Mouse (Mus musculus) neural tube, embryonic 14.5 days (tissue): ENCODE results near the gene Ptpn6. TPM values are rescaled to one million over a fixed set of nuclear protein-coding genes. Genes with fewer than 3 reads are reported as not detected.
A peak's percentile ranks its signal among the peaks of the same experiment; 100 is the strongest.

ENCODE experiments used
- ATAC-seq: fragments of 200-750 bp; cut with Nextera tagmentation; 2 replicates; pipeline ENCODE4 v1.8.0; 2017; ENCODE audit warnings: low read depth, mild to moderate bottlenecking, moderate TSS enrichment, moderate library complexity
- H3K27ac ChIP-seq: fragments of 300-500 bp; sonication (generic); 2 replicates; pipeline ENCODE4 v1.5.1; 2014; ENCODE audit warnings: low read depth, mild to moderate bottlenecking, control low read depth, low read length, moderate library complexity, mixed read lengths
- H3K27me3 ChIP-seq: fragments of 300-500 bp; sonication (generic); 2 replicates; pipeline ENCODE4 v1.6.1; 2014; ENCODE audit warnings: low read length; ENCODE audit not compliant: control insufficient read depth, insufficient read depth
- H3K36me3 ChIP-seq: fragments of 300-500 bp; sonication (generic); 2 replicates; pipeline ENCODE4 v1.6.1; 2014; ENCODE audit warnings: low read length, mixed read lengths; ENCODE audit not compliant: control insufficient read depth, insufficient read depth
- H3K4me1 ChIP-seq: fragments of 300-500 bp; sonication (generic); 2 replicates; pipeline ENCODE4 v1.6.1; 2014; ENCODE audit warnings: low read length; ENCODE audit not compliant: control insufficient read depth, insufficient read depth
- H3K4me2 ChIP-seq: fragments of 300-500 bp; sonication (generic); 2 replicates; pipeline ENCODE4 v1.6.1; 2014; ENCODE audit warnings: mild to moderate bottlenecking, low read depth, low read length, control low read depth
- H3K4me3 ChIP-seq: fragments of 300-500 bp; sonication (generic); 2 replicates; pipeline ENCODE4 v1.5.1; 2014; ENCODE audit warnings: low read depth, low read length, control low read depth, mixed read lengths
- H3K9ac ChIP-seq: fragments of 300-500 bp; sonication (generic); replicated peaks from 2 replicates; pipeline ENCODE4 v1.6.1; 2014; ENCODE audit warnings: low read depth, mild to moderate bottlenecking, control low read depth, low read length, mixed read lengths
- H3K9me3 ChIP-seq: fragments of 300-500 bp; sonication (generic); 2 replicates; pipeline ENCODE4 v1.6.1; 2016; ENCODE audit warnings: low read length; ENCODE audit not compliant: control insufficient read depth
- WGBS: fragments of 180-500 bp; shearing (Covaris S2); extraction: QIAGEN DNeasy Blood & Tissue Kit; methylation state at CpG from one replicate; pipeline ENCODE4 v1.1.7; 2014; 5-methylcytosine and 5-hydroxymethylcytosine counted together
- polyA plus RNA-seq: library from polyadenylated mRNA; unstranded; fragments of >200 nt; fragmentation: Nextera tagmentation; extraction: Ambion mirVana; gene quantifications from 2 replicates; pipeline ENCODE4 v1.2.1, GENCODE M21; 2014

Gene Ptpn6
- polyA plus RNA-seq, 1 experiment from 2014 or later = 2.6 TPM

DNA sequence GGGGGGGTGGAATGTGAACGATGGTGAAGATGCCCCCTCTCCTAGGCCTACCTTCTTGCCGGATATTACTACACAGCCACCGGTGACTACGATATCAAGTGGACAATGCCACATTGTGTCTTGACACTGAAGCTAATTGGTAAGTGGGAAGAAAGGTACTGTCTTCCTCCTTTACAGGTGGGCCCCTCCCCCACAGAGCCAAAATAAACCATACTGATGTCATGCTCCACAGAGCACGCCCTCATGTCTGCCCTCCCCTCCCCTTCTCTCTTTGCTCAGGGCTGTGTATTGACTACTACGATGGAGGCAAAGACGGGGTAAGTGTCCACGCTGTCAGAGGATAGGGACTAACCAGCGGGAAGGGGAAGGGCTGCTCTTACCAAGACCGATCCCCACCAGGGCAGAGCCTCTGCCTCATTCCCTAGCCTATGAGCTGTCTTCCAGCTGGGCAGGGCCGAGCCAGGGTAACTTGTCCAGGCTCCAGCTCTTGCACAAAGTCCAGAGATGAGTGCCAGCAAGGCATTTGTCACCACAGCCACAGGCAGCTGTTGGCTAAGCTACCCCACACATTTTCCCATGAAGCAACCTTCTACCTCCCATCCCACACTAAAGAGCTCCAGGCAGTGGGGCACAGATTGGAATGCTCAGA is 38.4 kb downstream of the Ptpn6 start:
- peaks cover 37% of the 10 kb centered on the region for H3K36me3 ChIP-seq
- no peaks in the 10 kb centered on the region for H3K9me3 ChIP-seq
- no peak for ATAC-seq
- H3K9ac ChIP-seq = no peak overlapping the region
- H3K27me3 ChIP-seq = no peaks in the 10 kb centered on the region
- 84% methylated on average over 11 of the region's 11 CpGs for WGBS
- no peak overlapping the region for H3K4me3 ChIP-seq
- no peak overlapping the region for H3K4me2 ChIP-seq
- no peaks in the 10 kb centered on the region for H3K4me1 ChIP-seq
- H3K27ac ChIP-seq = no peak overlapping the region

DNA sequence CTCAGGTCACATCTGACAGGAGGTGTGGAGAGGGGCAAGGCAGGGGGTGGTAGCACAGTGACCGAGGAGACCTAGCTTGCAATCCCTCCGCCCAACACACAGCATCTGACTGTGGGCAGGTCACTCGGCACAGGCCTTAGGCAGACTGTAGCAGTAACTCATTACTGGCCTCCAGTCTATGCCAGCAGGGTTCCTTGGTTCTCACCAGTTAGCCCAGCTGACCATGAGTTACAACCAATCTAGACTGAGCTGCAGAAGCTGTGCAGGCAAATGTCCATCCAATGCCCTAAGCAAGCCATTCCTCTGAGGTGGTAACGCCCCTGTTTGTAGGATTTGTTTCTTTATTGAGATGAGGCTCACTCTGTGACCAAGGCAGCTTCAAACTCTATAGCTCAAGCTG is 39.1 kb downstream of the Ptpn6 start:
- ATAC-seq = no peak
- H3K36me3 ChIP-seq = peaks cover 29% of the 10 kb centered on the region
- H3K9me3 ChIP-seq = no peaks in the 10 kb centered on the region
- H3K27me3 ChIP-seq = no peaks in the 10 kb centered on the region
- H3K9ac ChIP-seq = no peak overlapping the region
- H3K27ac ChIP-seq = no peak overlapping the region
- no peak overlapping the region for H3K4me2 ChIP-seq
- 77% methylated on average over 4 of the region's 4 CpGs for WGBS
- H3K4me1 ChIP-seq = no peaks in the 10 kb centered on the region
- H3K4me3 ChIP-seq = no peak overlapping the region

- Histone ChIP-seq H3K9me3 (no peaks in the 10 kb centered on the region), H3K4me2 (no peak overlapping the region), H3K9ac (no peak overlapping the region), H3K4me1 (peaks cover 3% of the 10 kb centered on the region; the same call in 1 of the 2 replicates), H3K4me3 (no peak overlapping the region), H3K27ac (no peak overlapping the region), H3K27me3 (no peaks in the 10 kb centered on the region), H3K36me3 (peaks cover 23% of the 10 kb centered on the region)
- ATAC-seq = no peak
- 88% methylated on average over 6 of the region's 6 CpGs for WGBS
Observed at GRCm38 (mm10) chr6:124698751-124699150, 39.8 kb downstream of the Ptpn6 start.

DNA sequence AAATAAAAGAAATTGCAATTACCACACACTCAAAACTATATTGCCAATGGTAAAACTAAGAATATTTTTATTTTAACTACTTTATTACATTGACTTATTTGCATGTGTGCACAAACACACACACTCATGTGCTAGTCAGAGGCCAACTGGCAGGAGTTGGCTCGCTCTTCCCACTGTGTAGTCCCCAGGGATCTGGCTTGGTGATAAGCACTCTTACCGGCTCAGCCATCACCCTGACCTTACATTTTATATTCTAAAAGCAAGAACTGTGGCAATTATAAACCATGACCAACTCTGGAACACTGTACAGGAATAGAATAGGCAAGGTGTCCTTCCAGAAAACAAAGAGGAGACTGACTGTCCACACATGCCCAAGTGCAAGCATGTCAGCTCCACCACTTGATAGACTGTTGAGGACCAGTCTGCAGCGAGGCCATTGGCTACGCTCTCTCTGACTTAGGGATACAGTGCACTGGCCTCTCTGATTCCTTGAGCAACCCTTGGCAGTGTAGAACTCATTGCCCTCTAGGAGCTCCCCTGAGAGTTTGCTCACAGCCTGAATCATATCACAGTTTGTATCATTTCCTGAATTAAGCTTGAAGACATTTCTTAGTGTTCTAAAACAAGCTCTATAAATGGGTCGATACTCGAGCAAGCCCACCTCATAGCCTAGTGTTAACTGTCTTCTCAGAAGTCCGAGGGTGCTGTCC is 41.9 kb downstream of the Ptpn6 start:
- H3K4me2 ChIP-seq = no peak overlapping the region
- H3K4me3 ChIP-seq = no peak overlapping the region
- no peaks in the 10 kb centered on the region for H3K27me3 ChIP-seq

DNA sequence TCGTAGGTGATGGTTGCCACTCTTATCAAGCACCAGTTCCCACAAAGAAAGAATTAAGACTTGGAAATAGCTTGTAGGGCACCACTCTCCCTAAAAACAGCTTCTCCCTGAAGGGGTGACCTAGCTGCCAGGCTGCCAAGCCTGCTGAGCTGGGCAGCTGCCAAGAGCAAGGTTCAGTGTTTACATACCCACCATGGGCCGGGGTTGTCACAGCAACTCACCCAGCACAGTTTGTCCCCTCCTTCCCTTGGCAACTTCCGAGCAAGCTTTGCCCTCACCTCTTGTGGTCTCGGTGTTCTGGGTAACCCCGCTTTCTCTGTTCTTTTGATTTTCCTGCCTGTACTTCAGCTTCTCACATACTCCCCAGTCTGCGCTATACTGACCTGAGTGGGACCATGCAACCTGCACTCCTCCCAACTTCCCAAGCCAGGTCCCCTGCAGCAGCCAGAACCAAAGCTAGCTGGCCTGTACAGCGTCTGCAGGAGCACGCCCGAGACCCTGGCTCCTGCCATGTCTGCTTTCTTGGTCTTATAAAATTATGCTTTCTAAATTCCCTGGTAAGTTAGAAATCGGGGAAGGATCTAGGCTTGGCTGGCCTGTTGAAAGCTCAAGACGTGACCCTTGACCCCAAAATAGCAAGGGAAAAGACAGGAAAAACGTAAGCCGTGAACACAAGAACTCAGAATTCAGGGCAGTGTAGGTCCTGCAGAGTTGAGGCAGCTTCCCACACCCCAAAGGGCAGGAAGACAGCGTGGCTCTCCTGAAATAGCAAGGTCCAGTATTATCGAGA is 44.2 kb downstream of the Ptpn6 start:
- Histone ChIP-seq H3K4me1 (peaks cover 3% of the 10 kb centered on the region; the same call in 1 of the 2 replicates), H3K9me3 (no peaks in the 10 kb centered on the region), H3K4me2 (no peak overlapping the region), H3K4me3 (no peak overlapping the region), H3K27me3 (no peaks in the 10 kb centered on the region), H3K27ac (peak overlapping the region; percentile 48; the same call in 1 of the 2 replicates), H3K9ac (no peak overlapping the region), H3K36me3 (peaks cover 5% of the 10 kb centered on the region; the same call in 1 of the 2 replicates)
- WGBS = 78% methylated on average over 15 of the region's 15 CpGs
- ATAC-seq = peak; percentile 76

More for the DNA sequence above, 41.9 kb downstream of the Ptpn6 start:
- 89% methylated on average over 7 of the region's 7 CpGs for WGBS
- ATAC-seq = no peak
- peaks cover 3% of the 10 kb centered on the region; the same call in 1 of the 2 replicates for H3K4me1 ChIP-seq
- no peak overlapping the region for H3K9ac ChIP-seq
- H3K27ac ChIP-seq = no peak overlapping the region
- no peaks in the 10 kb centered on the region for H3K9me3 ChIP-seq
- peaks cover 5% of the 10 kb centered on the region; the same call in 1 of the 2 replicates for H3K36me3 ChIP-seq

- no peaks in the 10 kb centered on the region for H3K36me3 ChIP-seq
- no peaks in the 10 kb centered on the region for H3K27me3 ChIP-seq
- H3K4me2 ChIP-seq = no peak overlapping the region
- no peak for ATAC-seq
- WGBS = 83% methylated on average over 15 of the region's 15 CpGs
- no peak overlapping the region for H3K4me3 ChIP-seq
- H3K9me3 ChIP-seq = no peaks in the 10 kb centered on the region
- H3K9ac ChIP-seq = no peak overlapping the region
- peaks cover 3% of the 10 kb centered on the region; the same call in 1 of the 2 replicates for H3K4me1 ChIP-seq
- H3K27ac ChIP-seq = no peak overlapping the region
Observed at GRCm38 (mm10) chr6:124693243-124693981, 45.1 kb downstream of the Ptpn6 start.

- no peak overlapping the region for H3K4me2 ChIP-seq
- ATAC-seq = no peak
- no peak overlapping the region for H3K27ac ChIP-seq
- no peaks in the 10 kb centered on the region for H3K9me3 ChIP-seq
- H3K27me3 ChIP-seq = no peaks in the 10 kb centered on the region
- H3K36me3 ChIP-seq = no peaks in the 10 kb centered on the region
- 98% methylated on average over 3 of the region's 3 CpGs for WGBS
- no peak overlapping the region for H3K9ac ChIP-seq
- no peak overlapping the region for H3K4me3 ChIP-seq
- peaks cover 3% of the 10 kb centered on the region; the same call in 1 of the 2 replicates for H3K4me1 ChIP-seq
Observed at GRCm38 (mm10) chr6:124690517-124690916, 48.0 kb downstream of the Ptpn6 start.

GRCm38 (mm10) chr6:124689011-124689410 is 49.5 kb downstream of the Ptpn6 start:
- H3K9ac ChIP-seq = no peak overlapping the region
- H3K36me3 ChIP-seq = no peaks in the 10 kb centered on the region
- no peaks in the 10 kb centered on the region for H3K27me3 ChIP-seq
- no peak overlapping the region for H3K27ac ChIP-seq
- WGBS = 98% methylated on average over 3 of the region's 3 CpGs
- no peaks in the 10 kb centered on the region for H3K9me3 ChIP-seq
- no peak for ATAC-seq
- no peak overlapping the region for H3K4me3 ChIP-seq
- peaks cover 2% of the 10 kb centered on the region; the same call in 1 of the 2 replicates for H3K4me1 ChIP-seq
- H3K4me2 ChIP-seq = no peak overlapping the region
